Mouse (Mus musculus) left cerebral cortex, postnatal 10 days (tissue): ENCODE measurements around the gene Tet2. TPM values are rescaled to one million over a fixed set of nuclear protein-coding genes. Genes with fewer than 3 reads are reported as not detected.
"Not testable (repeated sequence)": the region's sequence is repeated elsewhere in the genome, so short reads cannot be mapped to it uniquely, and the experiment has no call there.

ENCODE experiments used
- DNase-seq, 2 experiments: peaks; one replicate each; pipeline ENCODE4 v3.0.0; 2021 to 2022; ENCODE audit warnings: low spot score in 2 of 2, mixed read lengths in 1 of 2; ENCODE audit errors: extremely low spot score in 1 of 2
- intact Hi-C: fragments of 180-260 bp; cut with DNase I; formaldehyde crosslinking; loops from one replicate; pipeline ENCODE4 v1.15.1; 2025
- total RNA-seq, 2 experiments: library from RNA; stranded (reverse); gene quantifications; 2 replicates each; pipeline ENCODE4 v1.2.3; 2021

Gene Tet2
- total RNA-seq, 2 experiments from 2014 or later: 53.5 to 55.1 TPM

DNA sequence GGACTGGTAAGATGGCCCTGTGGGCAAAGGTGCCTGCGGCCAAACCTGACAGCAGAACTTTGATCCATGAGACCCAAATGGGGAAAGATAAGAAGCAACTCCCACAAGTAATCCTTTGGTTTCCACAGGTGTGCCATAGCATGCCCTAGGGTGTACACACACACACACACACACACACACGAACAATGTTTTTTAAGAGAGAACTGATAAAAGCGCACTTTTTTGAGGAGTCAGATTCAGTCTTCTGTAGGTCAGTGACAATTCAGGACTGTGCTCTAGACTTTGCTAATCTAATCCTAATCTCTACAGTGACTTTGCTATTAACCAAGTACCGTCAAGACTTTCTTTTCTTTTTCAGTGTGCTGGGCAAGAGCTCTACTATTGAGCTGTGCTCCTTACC, 9.2 kb upstream of the Tet2 start:
- intact Hi-C loops: no loop called here
- no peak for DNase-seq

DNA sequence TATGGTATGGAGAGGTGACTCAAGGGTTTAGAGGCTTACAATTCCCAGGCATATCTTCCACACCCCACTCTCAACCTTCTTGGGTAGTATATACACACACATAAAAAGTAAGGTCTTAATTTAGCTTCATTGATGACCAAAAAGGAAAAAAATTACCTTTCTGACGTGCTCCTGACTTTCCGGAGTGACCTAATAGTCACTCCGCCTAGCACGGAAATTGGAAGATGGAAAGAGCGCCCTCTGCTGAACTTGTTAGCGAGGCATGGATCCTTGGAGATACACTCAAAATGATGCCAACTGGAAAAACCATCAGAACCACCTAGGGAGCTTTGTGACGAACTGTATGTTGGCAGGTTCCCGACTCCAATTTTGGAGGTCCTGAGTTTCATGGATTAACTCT, 7.0 kb upstream of the Tet2 start:
- intact Hi-C loops: no loop called here
- no peak for DNase-seq

DNA sequence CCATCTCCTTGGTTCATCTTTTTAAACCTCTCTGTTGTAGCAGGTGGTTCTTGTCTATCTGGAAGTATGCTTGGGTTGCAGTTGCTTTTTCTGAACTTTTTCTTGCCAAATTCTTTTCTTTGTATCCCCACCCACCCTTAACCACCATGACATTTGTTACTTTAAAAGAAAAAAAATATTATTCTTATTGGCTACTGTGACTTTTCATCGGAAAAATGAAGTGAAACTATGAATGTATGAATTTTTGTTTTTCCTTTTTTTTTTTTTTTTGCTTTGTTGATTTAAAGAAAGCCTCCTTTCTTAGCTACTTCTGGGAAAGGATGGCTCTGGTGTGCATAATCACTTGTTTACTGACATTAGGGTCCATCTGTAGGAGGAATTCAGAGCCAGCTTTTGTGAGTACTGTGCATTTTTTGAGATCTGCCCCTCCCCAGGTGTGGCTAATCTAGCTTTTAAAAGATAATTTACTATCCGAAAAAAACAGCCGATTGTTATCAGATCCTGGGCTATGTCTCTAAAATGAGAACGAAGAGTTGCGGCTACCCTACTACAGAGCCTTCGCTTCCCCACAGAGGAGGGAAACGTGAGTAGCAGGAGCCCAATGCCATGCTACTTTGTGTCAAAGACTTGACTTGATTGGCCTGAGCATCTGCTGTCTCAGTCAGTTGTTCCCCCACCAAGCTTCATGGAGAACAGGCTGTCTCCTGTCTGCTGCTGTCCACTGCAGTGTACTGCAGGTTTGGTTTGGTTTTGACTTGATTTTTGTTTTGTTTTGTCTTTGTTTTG, 4.6 kb upstream of the Tet2 start:
- no peak for DNase-seq
- intact Hi-C loops: loop anchor here (10.0 kb wide), 2 partner anchors 205 to 695 kb away; no protein-coding TSS in a partner anchor

DNA sequence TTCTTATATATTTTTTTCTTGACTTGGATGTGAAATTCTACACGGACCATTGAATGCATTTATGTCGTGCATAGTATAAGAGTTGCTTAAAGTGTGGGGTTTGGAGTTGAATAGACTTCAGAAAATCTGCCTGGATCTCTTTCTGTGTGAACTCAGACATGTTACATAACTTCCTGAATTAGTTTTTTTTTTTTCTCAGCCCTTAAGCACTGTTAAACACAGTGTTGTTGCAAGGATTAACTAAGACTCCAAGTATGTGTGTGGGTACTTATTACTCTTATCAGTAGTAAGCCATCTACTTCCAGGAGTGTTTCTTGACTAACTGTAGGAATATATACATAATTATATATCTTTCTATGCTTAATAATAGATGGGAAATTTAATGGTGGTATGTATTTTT, 3.7 kb upstream of the Tet2 start:
- intact Hi-C loops: loop anchor here (10.0 kb wide), 2 partner anchors 206 to 696 kb away; no protein-coding TSS in a partner anchor
- DNase-seq: no peak

DNA sequence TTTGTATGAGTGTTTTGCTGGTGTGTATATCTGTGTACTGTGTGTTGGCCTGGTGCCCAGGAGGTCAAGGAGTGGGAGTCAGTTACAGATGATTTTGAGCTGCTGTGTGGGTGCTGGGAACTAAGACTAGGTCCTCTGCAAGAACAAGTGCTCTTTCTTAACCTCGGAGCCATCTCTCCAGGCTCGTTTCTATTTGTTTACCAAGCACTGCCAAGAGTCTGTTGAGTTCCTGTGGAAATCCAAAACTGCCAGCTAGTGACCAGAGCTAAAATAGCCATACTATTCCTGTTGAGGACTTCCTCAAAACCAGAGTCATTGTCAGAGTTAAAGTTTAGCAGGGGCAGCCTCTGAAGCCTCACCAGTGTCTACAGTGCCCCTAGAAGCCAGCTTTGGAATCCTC, 1.9 kb upstream of the Tet2 start:
- DNase-seq: peak in 1 of 2 experiments; percentile 32
- intact Hi-C loops: loop anchor here (10.0 kb wide), 2 partner anchors 208 to 698 kb away; no protein-coding TSS in a partner anchor

DNA sequence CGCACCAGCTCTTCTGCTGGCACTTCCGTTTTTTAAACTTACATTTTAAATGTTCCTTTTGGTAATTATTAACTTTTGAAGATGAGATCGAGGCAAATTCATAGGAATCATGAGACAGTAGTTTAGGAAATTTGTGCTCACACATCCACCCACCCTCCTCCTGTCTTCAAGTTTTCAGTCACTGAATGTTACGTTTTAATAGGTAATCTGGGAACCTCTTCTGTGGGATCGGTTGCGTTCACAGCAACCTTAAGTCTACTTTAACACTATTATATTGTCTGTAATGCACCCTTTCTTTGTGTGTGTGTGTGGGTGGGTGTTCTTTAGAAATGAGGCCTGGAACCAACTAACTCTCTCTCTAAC, 346 bp upstream of the Tet2 start:
- no peak for DNase-seq
- intact Hi-C loops: loop anchor here (10.0 kb wide), 2 partner anchors 210 to 700 kb away; no protein-coding TSS in a partner anchor

DNA sequence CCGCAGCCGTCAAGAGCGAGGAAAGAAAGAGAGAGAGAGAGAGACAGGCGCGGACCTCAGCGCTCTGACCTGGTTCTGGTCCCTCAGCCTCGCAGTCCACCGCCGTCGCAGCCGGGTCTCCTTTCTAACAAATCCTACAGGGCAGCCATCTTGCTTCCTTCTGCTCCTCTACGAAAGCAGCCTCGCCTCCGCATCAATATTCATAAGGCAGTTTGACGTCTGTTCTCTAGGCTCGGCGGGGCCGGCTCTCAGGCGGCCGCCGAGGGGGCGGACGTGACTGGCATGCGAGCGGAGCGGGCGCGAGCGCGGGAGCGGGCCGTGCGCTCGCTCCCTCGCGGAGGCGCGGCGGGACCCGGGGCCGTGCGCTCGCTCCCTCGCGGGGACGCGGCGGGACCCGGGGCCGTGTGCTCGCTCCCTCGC, 798 bp downstream of the Tet2 start:
- intact Hi-C loops: loop anchor here (10.0 kb wide), 2 partner anchors 211 to 701 kb away; no protein-coding TSS in a partner anchor
- peak; percentile 90 to 93 for DNase-seq

DNA sequence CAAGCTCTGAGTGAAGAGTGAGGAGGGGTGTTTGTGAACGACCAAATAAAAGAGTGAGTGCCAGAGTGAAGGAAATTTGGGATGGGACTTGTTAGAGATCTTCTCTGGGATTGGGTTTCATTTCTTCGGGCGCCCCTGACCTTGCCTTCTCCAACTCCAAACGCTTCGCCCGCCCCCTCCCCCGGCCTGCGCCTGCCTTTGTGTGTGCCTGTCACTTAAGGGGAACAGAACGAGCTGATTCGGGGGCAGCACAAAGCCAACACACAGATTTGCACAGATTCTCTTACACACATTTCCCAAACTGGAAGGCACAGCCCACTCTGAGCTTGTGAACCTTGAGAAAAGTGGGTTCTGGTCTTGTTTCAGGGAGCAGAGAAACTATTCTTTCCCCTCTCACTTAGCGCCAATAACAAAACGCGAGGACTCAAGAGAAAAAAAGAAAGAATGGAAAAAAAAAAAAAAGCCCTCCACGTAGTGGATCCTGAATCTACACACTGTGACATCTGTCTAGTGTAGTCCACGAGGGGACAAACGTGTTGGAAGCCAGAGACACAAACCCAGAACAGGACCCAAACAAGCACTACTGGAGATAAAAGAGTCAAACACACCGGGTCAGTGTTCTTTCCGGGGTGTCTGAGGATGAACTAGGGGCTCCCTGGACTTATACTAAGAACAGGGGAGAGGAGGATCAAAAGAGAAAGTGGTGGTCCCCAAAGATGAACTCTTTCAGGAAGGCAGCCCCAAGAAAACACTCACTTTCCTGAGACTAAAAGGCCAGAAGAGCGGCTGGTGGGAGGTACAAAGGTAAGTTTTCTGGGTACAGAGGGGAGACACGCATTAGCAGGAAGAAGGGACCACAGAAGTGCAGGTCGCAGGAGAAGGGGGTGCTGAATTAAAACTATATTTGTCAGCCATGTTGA, 1.6 kb downstream of the Tet2 start:
- intact Hi-C loops: loop anchor here (10.0 kb wide), 2 partner anchors 211 to 701 kb away; no protein-coding TSS in a partner anchor
- DNase-seq: peak; percentile 7 to 58

DNA sequence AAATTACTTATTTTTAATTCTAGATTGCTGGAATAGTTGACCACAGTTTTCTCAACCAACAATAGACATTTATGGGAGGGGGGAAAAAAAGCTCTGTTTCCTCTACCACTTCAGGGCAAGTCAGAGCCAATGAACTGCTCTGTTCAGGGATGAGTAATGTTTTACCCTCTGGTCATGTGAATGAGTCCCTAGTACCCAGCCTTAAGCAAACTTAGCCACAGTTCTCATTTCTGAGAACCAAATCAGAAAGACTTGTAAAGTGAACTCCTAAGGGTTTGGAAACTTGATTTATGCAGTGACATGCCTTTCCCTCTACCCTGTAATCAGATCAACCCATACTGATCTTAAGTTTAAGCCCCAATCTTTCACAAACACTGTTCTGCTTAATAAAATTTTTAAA, 2.9 kb downstream of the Tet2 start:
- DNase-seq: no peak

DNA sequence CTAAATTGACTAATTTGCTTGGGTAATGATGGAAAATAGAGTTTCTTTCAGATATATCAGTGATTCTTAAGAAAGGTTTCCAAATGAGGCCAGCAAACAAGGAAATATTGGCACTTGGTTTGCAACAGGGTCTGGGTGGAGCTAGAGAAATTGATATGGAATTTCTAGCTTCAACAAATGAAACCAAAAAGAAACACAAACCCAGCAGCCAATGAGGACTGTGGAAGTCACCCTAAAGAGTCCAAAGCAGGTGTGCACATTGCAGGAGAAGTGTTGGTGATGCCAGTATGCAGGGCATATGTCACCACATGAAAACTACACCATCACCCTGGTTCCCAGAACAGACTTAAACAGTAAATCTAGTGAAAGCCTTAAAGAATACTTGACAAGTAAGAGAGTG, 3.9 kb downstream of the Tet2 start:
- DNase-seq: no peak
- intact Hi-C loops: loop anchor here (10.0 kb wide), 2 partner anchors 214 to 704 kb away; no protein-coding TSS in a partner anchor

More for the DNA sequence above, 2.9 kb downstream of the Tet2 start:
- intact Hi-C loops: loop anchor here (10.0 kb wide), 2 partner anchors 213 to 703 kb away; no protein-coding TSS in a partner anchor

DNA sequence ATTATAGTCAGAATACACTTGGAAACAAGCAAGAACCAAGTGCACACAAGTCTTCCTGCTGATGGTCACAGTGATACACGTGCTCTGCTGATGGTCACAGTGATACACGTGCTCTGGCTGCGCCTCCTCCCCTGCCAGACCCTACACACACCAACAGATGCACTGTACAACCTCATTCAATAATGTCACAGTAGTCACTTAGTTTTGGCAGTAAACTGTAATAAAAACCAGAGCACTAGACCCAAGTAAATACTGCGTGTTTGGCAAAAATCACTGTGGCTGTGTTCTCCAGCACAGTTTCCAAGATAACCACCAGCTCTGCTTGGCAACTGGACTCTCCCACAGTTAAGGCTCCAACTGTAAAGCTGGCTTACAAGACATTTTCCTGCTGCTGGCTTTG, 4.9 kb downstream of the Tet2 start:
- intact Hi-C loops: loop anchor here (10.0 kb wide), 2 partner anchors 215 to 705 kb away; no protein-coding TSS in a partner anchor
- peak in 1 of 2 experiments; percentile 8 for DNase-seq

DNA sequence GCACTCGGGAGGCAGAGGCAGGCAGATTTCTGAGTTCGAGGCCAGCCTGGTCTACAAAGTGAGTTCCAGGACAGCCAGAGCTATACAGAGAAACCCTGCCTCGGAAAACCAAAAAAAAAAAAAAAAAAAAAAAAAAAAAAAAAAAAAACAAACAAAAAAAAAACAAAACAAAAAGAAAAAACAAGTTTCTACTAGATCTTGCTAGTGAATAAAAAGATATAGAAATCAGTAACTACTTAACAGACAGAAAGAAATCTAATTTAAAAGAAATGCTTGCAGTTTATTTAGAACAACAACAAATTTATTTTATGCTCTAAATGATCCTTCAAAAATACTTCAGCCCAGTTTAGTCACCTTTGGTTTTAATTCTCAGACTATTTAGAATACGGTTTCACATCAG, 6.4 kb downstream of the Tet2 start:
- DNase-seq, intact Hi-C loops: not testable (repeated sequence)

DNA sequence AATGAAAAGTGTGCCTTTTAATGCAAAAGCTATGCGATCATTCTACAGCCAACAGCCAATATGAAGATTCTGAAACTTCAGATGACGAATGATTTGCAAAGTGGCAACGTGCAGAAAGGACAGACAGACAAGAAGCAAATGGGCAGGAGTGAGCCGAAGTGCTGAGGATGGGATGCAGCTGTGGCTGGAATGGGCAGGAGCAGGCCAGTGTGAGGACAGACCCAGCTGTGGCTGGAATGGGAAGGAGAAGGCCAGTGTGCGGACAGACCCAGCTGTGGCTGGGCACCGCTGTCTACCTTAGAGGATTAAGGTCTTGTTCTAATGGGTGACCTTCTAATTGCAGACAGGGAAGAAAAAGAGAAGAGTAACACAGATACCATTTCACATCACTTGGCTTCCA, 9.3 kb downstream of the Tet2 start:
- no peak for DNase-seq
- intact Hi-C loops: no loop called here

DNA sequence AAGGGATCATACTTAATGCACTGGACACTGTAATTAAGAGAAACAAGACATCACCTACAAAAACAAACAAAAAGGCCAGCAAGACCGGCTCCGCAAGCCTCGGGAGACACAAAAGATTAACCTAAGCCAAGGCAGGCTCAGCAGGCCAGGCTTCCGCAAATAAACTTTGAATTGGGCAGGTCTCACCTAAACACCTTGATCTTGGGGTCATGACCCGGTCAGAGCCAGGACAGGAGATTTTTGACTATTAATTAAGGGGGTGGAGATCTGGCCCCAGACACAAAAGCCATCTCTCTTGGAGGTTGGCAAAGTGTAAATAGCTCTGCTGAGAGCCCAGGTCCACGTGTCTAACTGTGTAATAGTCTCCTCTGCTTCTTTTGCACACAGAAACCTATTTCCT, 10.9 kb downstream of the Tet2 start:
- intact Hi-C loops: no loop called here
- peak in 1 of 2 experiments; percentile 51 for DNase-seq

DNA sequence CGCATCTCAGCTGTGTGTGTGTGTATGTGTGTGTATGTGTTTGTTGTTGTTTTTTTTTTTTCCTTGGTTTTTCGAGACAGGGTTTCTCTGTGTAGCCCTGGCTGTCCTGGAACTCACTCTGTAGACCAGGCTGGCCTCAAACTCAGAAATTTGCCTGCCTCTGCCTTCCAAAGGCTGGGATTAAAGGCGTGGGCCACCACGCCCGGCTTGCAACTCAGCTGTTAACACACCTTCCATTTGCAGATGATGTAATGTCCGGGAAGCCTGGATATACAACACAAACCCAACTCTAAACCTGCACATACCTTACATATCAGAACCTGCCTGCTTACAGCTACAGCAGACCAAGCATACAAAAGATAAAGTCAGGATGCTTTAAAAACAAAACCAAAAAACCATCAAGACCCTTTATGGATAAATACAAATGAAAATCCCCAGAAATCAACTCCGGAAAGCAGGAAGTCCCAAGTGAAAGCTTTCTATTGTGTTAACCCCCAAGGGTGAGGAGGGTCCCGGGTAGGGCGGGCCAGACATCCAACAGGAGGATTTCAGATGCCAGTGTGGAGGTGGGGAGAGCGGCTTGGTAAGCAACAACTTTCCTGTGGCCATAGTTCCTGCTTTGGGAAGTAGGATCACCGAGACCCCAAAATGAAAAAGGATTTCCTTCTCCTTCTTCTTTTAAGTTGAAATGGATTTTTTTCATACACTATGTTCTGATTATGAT, 11.5 kb downstream of the Tet2 start:
- intact Hi-C loops: no loop called here
- DNase-seq: peak in 1 of 2 experiments; percentile 27

DNA sequence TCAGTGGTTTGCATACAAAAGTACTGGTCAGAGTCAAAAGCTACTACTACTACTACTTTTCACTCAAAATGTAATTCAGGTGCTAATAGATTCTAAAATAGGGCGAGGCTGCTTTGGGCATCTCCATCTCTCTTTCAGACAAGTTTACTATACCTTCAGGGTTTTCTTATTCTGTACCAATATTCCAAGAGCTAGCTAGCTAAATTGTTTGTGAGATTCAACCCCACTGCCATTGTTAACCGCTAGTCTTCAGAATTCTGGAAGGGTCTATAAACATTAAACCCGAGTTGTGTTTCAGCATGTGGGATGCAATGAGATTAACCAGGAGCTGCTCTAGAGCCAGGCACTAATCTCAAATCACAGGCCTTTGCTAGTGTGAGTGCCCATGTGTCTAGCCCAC, 12.1 kb downstream of the Tet2 start:
- DNase-seq: no peak
- intact Hi-C loops: no loop called here

DNA sequence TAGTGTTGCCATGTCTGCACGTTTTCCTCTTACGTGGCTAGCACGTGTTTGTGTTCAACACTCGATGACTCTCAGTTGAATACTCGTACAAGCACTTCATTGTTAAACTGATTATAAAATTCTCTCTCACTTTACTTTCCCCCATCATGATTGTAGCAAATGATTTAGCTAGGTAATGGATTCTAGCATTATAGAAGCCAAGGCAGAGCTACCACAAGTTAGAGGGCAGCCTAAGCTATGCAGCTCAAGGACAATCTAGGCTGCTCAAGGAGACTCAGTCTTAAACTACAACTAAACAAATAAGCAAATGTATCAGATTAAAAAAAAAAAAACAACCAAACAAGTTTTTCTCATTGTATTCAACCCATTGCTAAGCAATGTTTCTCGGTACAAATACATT, 12.7 kb downstream of the Tet2 start:
- DNase-seq: no peak
- intact Hi-C loops: no loop called here

DNA sequence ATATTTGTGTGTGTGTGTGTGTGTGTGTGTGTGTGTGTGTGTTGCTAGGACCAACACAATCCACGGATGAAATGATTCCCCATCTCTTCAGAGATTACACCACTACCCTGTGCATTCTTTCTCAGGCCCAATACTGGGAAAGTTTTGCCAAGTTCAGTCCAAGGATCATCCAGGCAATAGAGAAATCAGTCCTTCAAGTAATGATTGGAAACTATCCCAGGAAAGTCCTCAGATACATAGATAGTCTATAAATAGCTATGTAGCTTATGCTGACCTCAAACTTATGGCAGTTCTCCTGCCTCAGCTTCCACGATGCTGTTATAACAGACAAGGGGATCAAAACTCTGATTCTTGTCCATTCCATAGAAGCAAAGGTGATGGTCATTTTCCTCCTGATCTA, 13.8 kb downstream of the Tet2 start:
- intact Hi-C loops: no loop called here
- no peak for DNase-seq

DNA sequence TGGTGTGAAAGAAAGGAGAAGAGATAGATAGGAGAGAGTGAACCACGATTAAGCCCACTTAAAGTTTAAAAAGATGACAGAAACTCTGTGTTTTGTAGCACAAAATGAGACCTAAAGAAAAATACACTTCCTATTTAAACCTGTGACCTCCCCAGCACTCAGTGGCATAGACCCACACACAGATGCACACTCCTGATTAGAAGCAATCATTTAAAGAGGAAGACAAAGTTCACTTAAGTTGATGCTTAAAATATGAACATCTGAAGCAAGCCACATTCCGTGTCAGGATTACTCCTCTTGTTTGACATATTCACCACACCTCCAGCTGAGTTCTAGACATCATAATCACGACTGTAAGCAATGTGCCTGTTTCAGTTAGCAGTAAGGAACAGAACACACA, 14.3 kb downstream of the Tet2 start:
- DNase-seq: no peak
- intact Hi-C loops: no loop called here
